Mouse (Mus musculus) spleen, postnatal 10 days (tissue): ENCODE measurements around the gene Rp9.

Experiments used
- DNase-seq, 2 experiments: peaks; one replicate each; pipeline ENCODE4 v3.0.0; 2021 to 2022; ENCODE audit warnings: low spot score in 2 of 2

Rp9 gene

GRCm38 (mm10) chr9:22366621-22367020, 102.9 kb downstream of the Rp9 start:
- DNase-seq = no peak

GRCm38 (mm10) chr9:22366221-22366620, 103.3 kb downstream of the Rp9 start:
- no peak for DNase-seq
